Mouse (Mus musculus) hindbrain, embryonic 13.5 days (tissue): ENCODE data around the gene Ccdc103. TPM values are rescaled to one million over a fixed set of nuclear protein-coding genes. Genes with fewer than 3 reads are reported as not detected.

ENCODE experiments used
- ATAC-seq: fragments of 200-750 bp; cut with Nextera tagmentation; 2 replicates; pipeline ENCODE4 v1.8.0; 2017; ENCODE audit warnings: moderate TSS enrichment; ENCODE audit not compliant: low FRiP score
- H3K27ac ChIP-seq: fragments of 300-500 bp; sonication (generic); 2 replicates; pipeline ENCODE4 v1.5.1; 2015; ENCODE audit warnings: inconsistent platforms, mild to moderate bottlenecking, moderate library complexity
- H3K27me3 ChIP-seq: fragments of 300-500 bp; sonication (generic); 2 replicates; pipeline ENCODE4 v1.6.1; 2015; ENCODE audit warnings: mild to moderate bottlenecking, inconsistent platforms
- H3K36me3 ChIP-seq: fragments of 300-500 bp; sonication (generic); 2 replicates; pipeline ENCODE4 v1.6.1; 2015; ENCODE audit warnings: mild to moderate bottlenecking, inconsistent platforms
- H3K4me1 ChIP-seq: fragments of 300-500 bp; sonication (generic); replicated peaks from 2 replicates; pipeline ENCODE4 v1.6.1; 2015; ENCODE audit warnings: inconsistent platforms
- H3K4me2 ChIP-seq: fragments of 300-500 bp; sonication (generic); 2 replicates; pipeline ENCODE4 v1.6.1; 2015; ENCODE audit warnings: inconsistent platforms, mild to moderate bottlenecking, moderate library complexity
- H3K4me3 ChIP-seq: fragments of 300-500 bp; sonication (generic); 2 replicates; pipeline ENCODE4 v1.5.1; 2015; ENCODE audit warnings: mild to moderate bottlenecking, inconsistent platforms
- H3K9ac ChIP-seq: fragments of 300-500 bp; sonication (generic); 2 replicates; pipeline ENCODE4 v1.6.1; 2015; ENCODE audit warnings: mild to moderate bottlenecking, inconsistent platforms
- H3K9me3 ChIP-seq: fragments of 300-500 bp; sonication (generic); 2 replicates; pipeline ENCODE4 v1.6.1; 2016; ENCODE audit warnings: inconsistent platforms
- WGBS: fragments of 180-500 bp; shearing (Covaris S2); methylation state at CpG from one replicate; pipeline ENCODE4 v1.1.7; 2015; 5-methylcytosine and 5-hydroxymethylcytosine counted together
- polyA plus RNA-seq: library from polyadenylated mRNA; unstranded; fragments of >200 nt; fragmentation: Nextera tagmentation; extraction: Ambion mirVana; gene quantifications from 2 replicates; pipeline ENCODE4 v1.2.1, GENCODE M21; 2015

The Ccdc103 gene
- polyA plus RNA-seq, 1 experiment from 2014 or later, result 2.0 TPM

DNA sequence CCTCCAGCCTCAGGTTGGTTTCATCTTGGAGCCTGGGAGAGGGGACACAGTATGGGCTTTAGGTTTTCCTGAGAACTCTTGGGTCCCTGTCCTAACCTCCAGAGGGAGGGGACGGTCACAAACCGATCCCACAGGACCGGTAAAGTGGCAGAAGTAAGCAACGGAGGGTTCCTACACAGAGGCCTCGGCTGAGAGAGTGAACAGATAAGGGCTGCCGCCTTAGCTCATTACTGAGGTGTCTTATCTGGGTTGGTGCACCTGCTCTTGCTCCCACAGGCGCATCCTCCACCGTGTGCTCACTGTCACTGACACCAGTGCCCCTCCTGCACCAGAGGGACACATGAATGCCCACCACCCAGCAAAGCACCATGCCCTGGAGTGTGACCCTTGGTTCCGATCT is 14.8 kb downstream of the Ccdc103 start:
- H3K27me3 ChIP-seq, result peaks cover 94% of the 10 kb centered on the region
- 70% methylated on average over 9 of the region's 9 CpGs for WGBS
- no peaks in the 10 kb centered on the region for H3K36me3 ChIP-seq
- H3K27ac ChIP-seq, result no peak overlapping the region
- H3K9me3 ChIP-seq, result no peaks in the 10 kb centered on the region
- H3K4me3 ChIP-seq, result no peak overlapping the region
- no peak for ATAC-seq
- H3K4me1 ChIP-seq, result peaks cover 20% of the 10 kb centered on the region
- no peak overlapping the region for H3K4me2 ChIP-seq
- H3K9ac ChIP-seq, result no peak overlapping the region

GRCm38 (mm10) chr11:102896641-102897040 is 15.6 kb downstream of the Ccdc103 start:
- Histone ChIP-seq H3K27me3 (peaks cover 89% of the 10 kb centered on the region), H3K4me3 (no peak overlapping the region), H3K4me2 (no peak overlapping the region), H3K4me1 (peaks cover 20% of the 10 kb centered on the region), H3K27ac (no peak overlapping the region), H3K36me3 (no peaks in the 10 kb centered on the region), H3K9ac (no peak overlapping the region), H3K9me3 (no peaks in the 10 kb centered on the region)
- WGBS, result 81% methylated on average over 20 of the region's 20 CpGs
- ATAC-seq, result no peak

- H3K27me3 ChIP-seq, result peaks cover 73% of the 10 kb centered on the region
- ATAC-seq, result 0 out of 2 replicates have a peak, but pooled peaks have one; percentile 38
These were observed 17.4 kb downstream of the Ccdc103 start for GRCm38 (mm10) chr11:102898408-102898807.

GRCm38 (mm10) chr11:102900763-102901162 is 19.8 kb downstream of the Ccdc103 start, which contains the start of gene Gfap:
TSS of gene Gfap (minus strand) at chr11:102900912.
- Histone ChIP-seq H3K27me3 (peaks cover 49% of the 10 kb centered on the region), H3K9ac (no peak within 1 kb of the TSS), H3K9me3 (no peaks in the 10 kb centered on the region), H3K4me2 (no peak within 1 kb of the TSS), H3K36me3 (no peaks in the 10 kb centered on the region), H3K4me3 (no peak within 1 kb of the TSS), H3K4me1 (peaks cover 26% of the 10 kb centered on the region), H3K27ac (0 out of 2 replicates have a peak within 1 kb of the TSS, but pooled peaks have one; percentile 1)
- peak; percentile 61; the same call in 1 of the 2 replicates for ATAC-seq
- WGBS, result 12% methylated on average over 7 of the region's 7 CpGs

More at GRCm38 (mm10) chr11:102898408-102898807, 17.4 kb downstream of the Ccdc103 start:
- H3K4me3 ChIP-seq, result no peak overlapping the region
- no peak overlapping the region; the same call in 1 of the 2 replicates for H3K9ac ChIP-seq
- H3K4me1 ChIP-seq, result peaks cover 14% of the 10 kb centered on the region
- H3K9me3 ChIP-seq, result no peaks in the 10 kb centered on the region
- 71% methylated on average over 9 of the region's 9 CpGs for WGBS
- H3K27ac ChIP-seq, result no peak overlapping the region
- H3K4me2 ChIP-seq, result no peak overlapping the region
- no peaks in the 10 kb centered on the region for H3K36me3 ChIP-seq

DNA sequence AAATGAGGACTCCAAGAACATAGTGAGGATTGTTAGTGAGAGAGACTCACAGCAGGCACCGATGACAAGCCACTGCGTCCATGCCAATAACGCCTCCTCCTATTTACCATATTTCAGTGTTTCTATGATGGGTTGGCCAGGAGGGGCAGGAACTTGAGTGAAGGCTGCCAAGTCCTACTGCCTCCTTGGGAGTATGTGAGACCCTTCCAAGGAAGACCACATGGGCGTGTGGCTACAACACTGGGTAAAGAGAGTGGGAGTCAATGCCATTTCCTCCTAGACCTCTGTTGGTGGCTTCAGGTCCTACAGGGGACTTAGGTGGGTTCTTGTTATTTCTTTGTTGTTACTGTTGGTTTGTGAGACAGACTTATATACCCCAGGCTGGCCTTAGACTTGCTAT is 20.2 kb downstream of the Ccdc103 start:
- peaks cover 26% of the 10 kb centered on the region for H3K4me1 ChIP-seq
- H3K27me3 ChIP-seq, result peaks cover 45% of the 10 kb centered on the region
- no peaks in the 10 kb centered on the region for H3K9me3 ChIP-seq
- H3K4me2 ChIP-seq, result no peak overlapping the region
- H3K36me3 ChIP-seq, result no peaks in the 10 kb centered on the region
- H3K27ac ChIP-seq, result 0 out of 2 replicates have a peak overlapping the region, but pooled peaks have one; percentile 1
- no peak overlapping the region for H3K4me3 ChIP-seq
- WGBS, result 56% methylated on average over 4 of the region's 4 CpGs
- ATAC-seq, result 0 out of 2 replicates have a peak, but pooled peaks have one; percentile 55
- H3K9ac ChIP-seq, result no peak overlapping the region

DNA sequence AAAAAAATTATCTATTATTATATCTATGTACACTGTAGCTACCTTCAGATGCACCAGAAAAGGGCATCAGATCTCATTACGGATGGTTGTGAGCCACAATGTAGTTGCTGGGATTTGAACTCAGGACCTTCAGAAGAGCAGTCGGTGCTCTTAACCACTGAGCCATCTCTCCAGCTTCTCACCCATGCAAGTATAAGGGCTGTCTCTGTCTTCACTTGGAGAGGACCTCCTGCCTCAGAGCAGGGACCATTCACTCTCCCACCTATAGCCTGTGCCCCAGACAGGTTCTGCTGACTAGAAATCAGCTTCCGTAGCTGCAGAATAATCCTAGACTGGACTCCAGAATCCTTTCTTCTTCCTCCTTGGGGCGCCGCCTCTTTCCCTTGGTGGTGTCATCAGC is 21.1 kb downstream of the Ccdc103 start:
- no peak for ATAC-seq
- Histone ChIP-seq H3K9ac (no peak overlapping the region), H3K4me2 (no peak overlapping the region), H3K27me3 (peaks cover 36% of the 10 kb centered on the region), H3K27ac (no peak overlapping the region), H3K4me1 (peaks cover 26% of the 10 kb centered on the region), H3K36me3 (no peaks in the 10 kb centered on the region), H3K4me3 (no peak overlapping the region), H3K9me3 (no peaks in the 10 kb centered on the region)
- WGBS, result 85% methylated on average over 5 of the region's 5 CpGs

DNA sequence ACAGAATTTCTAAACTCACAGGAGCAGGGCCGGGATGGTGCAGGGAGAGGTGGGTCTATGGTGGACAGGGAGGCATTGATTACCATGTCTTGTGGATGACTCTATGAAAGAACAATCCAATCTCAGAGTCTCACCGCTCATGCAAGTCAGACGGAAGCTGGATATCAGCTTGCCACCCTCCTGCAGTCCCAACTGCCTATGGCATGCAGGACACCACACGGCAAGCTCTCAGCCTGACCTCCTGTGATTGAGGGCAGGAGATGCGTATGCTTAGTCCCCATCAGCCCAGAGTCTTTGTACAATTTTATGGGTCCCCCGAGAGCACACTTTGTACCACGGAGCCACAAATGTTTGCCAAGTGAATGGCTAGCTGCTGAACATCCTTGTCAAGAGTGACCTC is 22.6 kb downstream of the Ccdc103 start:
- no peak for ATAC-seq
- no peaks in the 10 kb centered on the region for H3K9me3 ChIP-seq
- 68% methylated on average over 7 of the region's 7 CpGs for WGBS
- H3K4me3 ChIP-seq, result no peak overlapping the region
- H3K4me1 ChIP-seq, result peaks cover 15% of the 10 kb centered on the region
- no peak overlapping the region for H3K4me2 ChIP-seq
- H3K36me3 ChIP-seq, result peaks cover 13% of the 10 kb centered on the region; the same call in 1 of the 2 replicates
- no peak overlapping the region for H3K27ac ChIP-seq
- 0 out of 2 replicates have a peak overlapping the region, but pooled peaks have one; percentile 1 for H3K9ac ChIP-seq
- H3K27me3 ChIP-seq, result peaks cover 22% of the 10 kb centered on the region

GRCm38 (mm10) chr11:102911376-102911775 is 30.4 kb downstream of the Ccdc103 start:
- ATAC-seq, result no peak
- WGBS, result 62% methylated on average over 7 of the region's 7 CpGs
- H3K4me2 ChIP-seq, result no peak overlapping the region
- H3K27ac ChIP-seq, result no peak overlapping the region
- H3K4me3 ChIP-seq, result no peak overlapping the region
- no peaks in the 10 kb centered on the region for H3K4me1 ChIP-seq
- no peak overlapping the region; the same call in 1 of the 2 replicates for H3K9ac ChIP-seq
- H3K36me3 ChIP-seq, result peaks cover 18% of the 10 kb centered on the region; the same call in 1 of the 2 replicates
- H3K9me3 ChIP-seq, result no peaks in the 10 kb centered on the region
- no peaks in the 10 kb centered on the region for H3K27me3 ChIP-seq

GRCm38 (mm10) chr11:102915380-102915779 is 34.4 kb downstream of the Ccdc103 start:
- 0 out of 2 replicates have a peak, but pooled peaks cover 5% of the 10 kb centered on the region for H3K36me3 ChIP-seq
- no peak overlapping the region for H3K9ac ChIP-seq
- H3K4me1 ChIP-seq, result no peaks in the 10 kb centered on the region
- WGBS, result 93% methylated on average over 9 of the region's 9 CpGs
- no peak overlapping the region for H3K27ac ChIP-seq
- H3K9me3 ChIP-seq, result no peaks in the 10 kb centered on the region
- H3K4me3 ChIP-seq, result no peak overlapping the region
- H3K27me3 ChIP-seq, result no peaks in the 10 kb centered on the region
- H3K4me2 ChIP-seq, result no peak overlapping the region
- no peak for ATAC-seq

GRCm38 (mm10) chr11:102918077-102918476 is 37.1 kb downstream of the Ccdc103 start:
- H3K27ac ChIP-seq, result no peak overlapping the region
- H3K4me3 ChIP-seq, result no peak overlapping the region
- no peak for ATAC-seq
- H3K4me1 ChIP-seq, result peaks cover 16% of the 10 kb centered on the region
- WGBS, result 70% methylated on average over 4 of the region's 4 CpGs
- H3K27me3 ChIP-seq, result no peaks in the 10 kb centered on the region
- H3K9me3 ChIP-seq, result no peaks in the 10 kb centered on the region
- no peak overlapping the region for H3K4me2 ChIP-seq
- H3K9ac ChIP-seq, result no peak overlapping the region
- 0 out of 2 replicates have a peak, but pooled peaks cover 5% of the 10 kb centered on the region for H3K36me3 ChIP-seq

DNA sequence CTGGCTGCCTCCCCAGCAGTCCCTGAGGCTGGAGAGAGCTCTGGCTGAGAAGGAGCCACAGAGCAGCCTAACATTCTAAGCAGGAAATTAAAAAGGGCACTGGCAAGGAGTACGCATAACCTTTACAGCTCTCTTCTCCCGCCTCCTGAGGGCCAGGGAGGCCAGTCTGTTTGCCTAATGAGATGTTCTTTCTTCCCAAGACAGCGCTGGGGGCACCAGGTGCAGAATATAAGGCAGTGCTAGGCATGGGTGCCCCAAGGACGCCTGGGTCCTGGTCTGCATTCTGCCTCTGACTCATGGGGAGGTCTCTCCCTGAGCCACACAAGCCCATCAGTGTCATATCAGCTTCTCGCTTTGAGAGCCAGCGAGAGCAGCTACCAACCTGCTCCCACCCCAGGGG is 40.5 kb downstream of the Ccdc103 start:
- no peaks in the 10 kb centered on the region for H3K9me3 ChIP-seq
- no peaks in the 10 kb centered on the region for H3K27me3 ChIP-seq
- WGBS, result 59% methylated on average over 6 of the region's 6 CpGs
- no peak overlapping the region for H3K4me3 ChIP-seq
- peak overlapping the region; percentile 15; the same call in 1 of the 2 replicates for H3K9ac ChIP-seq
- ATAC-seq, result no peak
- peaks cover 25% of the 10 kb centered on the region for H3K4me1 ChIP-seq
- peak overlapping the region; percentile 48; the same call in 1 of the 2 replicates for H3K27ac ChIP-seq
- H3K4me2 ChIP-seq, result no peak overlapping the region
- no peaks in the 10 kb centered on the region for H3K36me3 ChIP-seq

DNA sequence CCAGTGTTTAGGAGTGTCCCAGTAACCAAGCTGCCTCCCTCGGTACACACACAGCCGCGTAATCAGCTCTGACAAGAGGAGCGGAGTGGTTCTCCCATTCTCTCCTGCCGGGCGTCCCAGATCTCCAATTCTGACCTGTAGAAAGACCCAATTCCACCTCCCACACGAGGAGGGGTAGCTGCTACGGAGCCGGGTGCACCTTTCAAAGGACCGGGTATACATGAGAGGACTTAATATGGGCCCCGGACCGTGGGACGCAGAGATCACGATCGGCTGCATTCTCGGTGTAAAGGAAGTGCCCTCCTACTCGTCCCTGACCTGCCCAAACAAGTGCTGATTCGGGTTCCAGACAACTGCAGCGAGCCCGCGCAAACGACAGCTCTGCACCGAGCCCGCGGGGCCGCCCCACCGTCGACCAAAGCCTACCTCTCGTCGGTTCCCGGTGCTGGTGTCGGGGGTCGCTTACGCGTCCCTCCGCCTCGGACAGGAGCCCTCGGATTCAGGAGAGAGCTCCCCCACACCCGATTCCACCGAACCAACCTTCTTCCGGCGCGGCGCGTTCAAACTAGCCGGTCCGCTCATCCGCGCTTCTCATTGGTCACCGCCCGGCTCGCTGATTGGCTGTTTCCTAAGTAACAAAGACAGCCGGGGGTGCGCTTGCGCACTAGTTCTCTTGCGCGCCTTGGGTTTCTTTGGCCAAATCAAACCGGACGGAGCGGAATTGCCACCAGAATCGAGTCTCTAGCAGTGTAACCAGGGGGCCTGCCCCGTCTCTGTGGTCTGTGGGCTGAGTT is 43.8 kb downstream of the Ccdc103 start, which contains the start of gene Kif18b:
TSS of gene Kif18b (minus strand) at position 568 of the 794 bp plus-strand sequence.
- under 1% methylated on average over 62 of the region's 62 CpGs for WGBS
- peak; percentile 86 for ATAC-seq
- H3K9ac ChIP-seq, result peak within 1 kb of the TSS; percentile 66

More for the DNA sequence above, 43.8 kb downstream of the Ccdc103 start, which contains the start of gene Kif18b:
- peak within 1 kb of the TSS; percentile 60 for H3K4me3 ChIP-seq
- peak within 1 kb of the TSS; percentile 81 for H3K4me2 ChIP-seq
- H3K36me3 ChIP-seq, result no peaks in the 10 kb centered on the region
- peaks cover 5% of the 10 kb centered on the region; the same call in 1 of the 2 replicates for H3K27me3 ChIP-seq
- H3K4me1 ChIP-seq, result peaks cover 25% of the 10 kb centered on the region
- H3K9me3 ChIP-seq, result no peaks in the 10 kb centered on the region
- peak within 1 kb of the TSS; percentile 76 for H3K27ac ChIP-seq
